Mouse (Mus musculus) adrenal gland, adult 18-20 months (tissue): ENCODE data around the gene Cd36. TPM values are rescaled to one million over a fixed set of nuclear protein-coding genes. Genes with fewer than 3 reads are reported as not detected.

Experiments used
- DNase-seq, 2 experiments: peaks; one replicate each; pipeline ENCODE4 v3.0.0; 2021 to 2022; ENCODE audit warnings: low spot score in 2 of 2
- total RNA-seq, 2 experiments: library from RNA; stranded (reverse); gene quantifications; 1 replicate in 1 of 2; 2 replicates in 1 of 2; pipeline ENCODE4 v1.2.3; 2021

The Cd36 gene
- total RNA-seq, 2 experiments from 2014 or later: 525 to 985 TPM

DNA sequence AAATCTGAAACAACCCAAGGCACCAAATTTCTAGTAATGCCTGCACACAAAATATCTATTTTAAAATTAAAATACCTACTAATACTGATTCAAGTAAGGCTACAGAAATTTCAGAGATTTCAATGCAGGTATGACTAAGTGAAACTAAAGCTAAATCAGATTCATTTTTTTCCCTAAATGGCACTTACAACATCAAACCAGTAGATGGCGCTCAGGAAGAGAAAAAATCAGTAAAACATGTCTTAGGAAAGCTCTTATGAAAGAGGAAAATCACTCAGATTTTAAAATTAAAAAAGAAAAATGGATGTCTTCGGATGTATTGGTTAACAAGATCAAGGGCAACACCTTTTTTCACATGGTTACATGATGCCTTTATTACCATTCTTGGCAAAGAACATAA, 72.4 kb downstream of the Cd36 start:
- no peak for DNase-seq

DNA sequence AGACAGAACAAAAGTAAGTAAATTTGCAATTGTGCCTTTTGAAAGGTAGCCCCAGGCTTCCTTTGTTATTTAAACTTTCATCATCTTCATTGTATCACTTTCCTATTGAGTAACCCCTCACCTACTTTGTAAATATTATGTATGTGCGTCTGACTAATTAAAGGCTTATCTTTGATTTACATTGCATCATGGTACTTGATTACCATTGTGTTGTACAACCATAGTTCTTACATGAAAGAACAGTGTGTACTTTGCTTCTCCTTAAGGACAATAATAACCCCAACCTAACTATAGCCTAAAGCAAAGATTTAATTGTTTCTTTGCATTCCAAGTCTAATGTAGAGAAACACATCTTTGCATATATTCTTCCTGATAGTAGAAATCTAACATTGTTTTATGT, 78.3 kb downstream of the Cd36 start:
- no peak for DNase-seq

GRCm38 (mm10) chr5:17806774-17807377, 81.7 kb downstream of the Cd36 start:
- no peak for DNase-seq

DNA sequence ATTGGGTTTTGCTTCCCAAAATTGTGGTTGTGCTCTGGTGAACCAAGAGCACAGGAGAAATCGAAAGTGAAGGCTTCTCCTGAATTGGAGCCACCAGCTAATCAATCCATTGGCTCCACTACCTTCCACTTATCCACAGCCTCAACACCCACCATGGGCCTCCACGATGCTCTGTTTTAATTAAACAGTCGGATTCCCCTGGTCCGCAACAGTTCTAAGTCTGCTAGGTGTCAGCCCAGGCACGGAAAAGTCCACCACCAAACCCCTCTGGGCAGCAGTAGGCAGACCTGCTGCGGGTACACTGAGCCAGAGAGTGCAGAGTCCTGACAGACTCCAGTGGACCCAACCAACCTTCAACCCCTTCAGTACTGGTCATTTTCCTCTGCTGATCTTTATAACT, 112.0 kb downstream of the Cd36 start:
- peak; percentile 10 to 41 for DNase-seq

DNA sequence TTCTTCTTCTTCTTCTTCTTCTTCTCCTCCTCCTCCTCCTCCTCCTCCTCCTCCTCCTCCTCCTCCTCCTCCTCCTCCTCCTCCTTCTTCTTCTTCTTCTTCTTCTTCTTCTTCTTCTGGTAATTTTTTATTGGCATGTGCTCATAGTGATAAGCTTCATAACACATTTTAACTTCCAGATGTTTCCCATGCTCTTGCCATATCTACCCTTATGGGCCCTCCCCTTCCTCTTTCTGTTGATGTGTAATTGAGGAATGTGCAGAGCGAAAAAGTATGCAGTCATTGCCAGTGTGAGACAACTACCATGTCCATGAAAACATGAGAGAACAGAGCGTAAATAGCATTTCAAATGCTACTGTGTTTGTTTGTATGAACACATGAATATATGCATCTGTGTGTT, 118.3 kb downstream of the Cd36 start:
- DNase-seq: no peak

DNA sequence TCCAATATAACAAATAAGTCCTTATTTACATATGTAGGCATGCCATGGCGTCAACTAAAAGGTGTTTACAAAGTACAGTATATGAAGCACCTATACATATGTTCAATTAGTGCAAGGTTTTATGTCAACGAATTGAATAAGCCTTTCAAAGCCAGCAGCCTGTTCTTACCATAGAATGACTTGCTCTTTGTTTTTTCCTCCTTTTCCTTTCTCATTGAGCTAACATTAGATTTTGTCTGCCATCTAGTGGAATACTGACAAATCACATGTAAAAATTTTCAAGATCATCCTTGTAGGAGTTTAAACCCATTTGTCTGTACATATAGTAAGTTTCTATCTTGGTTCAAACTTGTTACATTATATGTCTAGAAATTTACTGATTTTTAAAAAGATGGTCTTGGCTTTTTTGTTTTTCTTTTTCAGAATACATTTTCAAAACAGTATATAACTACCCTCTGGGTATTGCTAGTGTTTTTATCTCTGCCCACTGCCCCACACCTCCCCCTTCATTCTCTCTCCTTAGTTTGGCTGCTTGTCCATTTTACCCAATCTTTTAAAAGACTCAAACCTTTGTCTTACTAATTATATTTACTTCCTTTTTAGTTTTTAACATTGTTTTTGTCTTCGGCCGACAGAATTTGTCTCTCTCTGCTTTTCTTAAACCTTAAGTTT, 122.5 kb downstream of the Cd36 start:
- DNase-seq: no peak

GRCm38 (mm10) chr5:17753471-17754005, 135.1 kb downstream of the Cd36 start:
- no peak for DNase-seq

DNA sequence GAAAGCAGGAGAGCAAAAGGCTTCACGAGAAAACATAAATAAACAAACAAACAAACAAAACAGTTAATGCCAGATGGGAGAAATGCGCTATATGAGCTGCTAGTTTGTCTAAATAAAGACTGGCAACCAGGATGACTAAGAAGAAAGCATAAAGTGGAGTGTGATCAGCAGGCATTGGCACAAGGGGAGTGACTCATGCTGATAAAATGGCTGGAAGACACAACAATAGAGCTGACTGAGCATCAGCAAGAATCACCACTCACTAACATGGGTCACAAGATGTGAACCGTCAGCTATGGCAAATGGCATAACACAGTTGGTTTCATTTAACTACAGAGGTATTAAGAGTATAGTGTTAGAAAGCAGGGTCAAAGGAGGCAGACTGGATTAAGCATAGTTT, 140.3 kb downstream of the Cd36 start:
- DNase-seq: no peak

- DNase-seq: no peak
These were observed 141.5 kb downstream of the Cd36 start for GRCm38 (mm10) chr5:17747143-17747542.

DNA sequence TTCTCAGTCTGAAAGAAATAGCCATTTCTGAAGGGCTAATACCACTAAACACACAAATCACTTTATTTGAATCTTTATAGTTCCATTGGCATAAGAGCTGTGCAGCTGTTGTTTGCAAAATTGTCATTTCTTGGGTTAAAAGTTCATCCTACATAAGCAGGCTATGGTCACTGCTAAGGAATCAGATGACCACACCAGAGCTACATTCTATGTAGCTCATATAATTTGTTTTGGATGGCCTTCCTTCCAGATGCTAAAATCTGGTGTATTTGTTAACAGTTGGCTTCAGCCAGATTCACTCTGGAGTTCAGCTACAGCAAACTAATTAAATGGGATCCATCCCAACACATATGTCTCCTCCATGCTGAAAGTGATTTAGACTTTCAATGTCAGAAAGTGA, 142.1 kb downstream of the Cd36 start:
- no peak for DNase-seq

- no peak for DNase-seq
These were observed 148.8 kb downstream of the Cd36 start for GRCm38 (mm10) chr5:17739805-17740204.

Other genes with a start within 250 kb of the Cd36 start
- not detected for gene Gnat3, start 73.7 kb upstream of the Cd36 start, total RNA-seq